8 mouse cellular contexts compared by ENCODE assay signal in genomic region chr11:107044321-107044720, GRCm38 (mm10). TPM values are rescaled to one million over a fixed set of nuclear protein-coding genes. Genes with fewer than 3 reads are reported as not detected.
A peak's percentile ranks its signal among the peaks of the same experiment; 100 is the strongest.
DNase-seq lines count a peak whose midpoint lies in the region; ATAC-seq lines count a peak whose summit lies in the region.
"Had no signal": no experiment of that assay in that cellular context is flagged by ENCODE, and none has a peak within 500 bp of the region (broad histone marks: within the 10 kb centered on the region; RNA-seq: fewer than 3 reads in every experiment).

No protein-coding gene starts in this region.

- H3K27me3 ChIP-seq in embryonic facial prominence, embryonic 11.5 days (ENCODE audit: control insufficient read depth, insufficient read depth, low read length), result no peaks in the 10 kb centered on the region
- H3K27me3 ChIP-seq in intestine, embryonic 14.5 days (replicated peaks; ENCODE audit: control insufficient read depth, insufficient read depth, low read length), result no peaks in the 10 kb centered on the region
- H3K27me3 ChIP-seq in liver, embryonic 13.5 days, result no peaks in the 10 kb centered on the region
- H3K27me3 ChIP-seq: heart, embryonic 13.5 days had no signal

- WGBS in embryonic facial prominence, embryonic 11.5 days, result 59% methylated on average over 5 of the region's 5 CpGs
- 42% methylated on average over 5 of the region's 5 CpGs for WGBS in intestine, embryonic 14.5 days
- 16% methylated on average over 5 of the region's 5 CpGs for WGBS in liver, embryonic 13.5 days (ENCODE audit: insufficient replicate concordance)

- peak; percentile 62 for DNase-seq in urinary bladder, postnatal 25 days (ENCODE audit: low spot score)
- DNase-seq in urinary bladder, postnatal 10 days (ENCODE audit: low spot score), result no peak
- DNase-seq in adrenal gland, postnatal 10 days, result peak; percentile 83
- peak; percentile 76 for DNase-seq in embryonic facial prominence, embryonic 11.5 days (ENCODE audit: low spot score)
- peak; percentile 75 for DNase-seq in intestine, embryonic 14.5 days (ENCODE audit: low spot score)
- DNase-seq in liver, embryonic 13.5 days, result peak; percentile 74
- DNase-seq in retina, postnatal 1 day, result peak; percentile 81

- no peak overlapping the region for H3K4me3 ChIP-seq in embryonic facial prominence, embryonic 11.5 days (ENCODE audit: low read depth, low read length)
- no peak overlapping the region for H3K4me3 ChIP-seq in intestine, embryonic 14.5 days (ENCODE audit: low read depth, low read length)
- no peak overlapping the region for H3K4me3 ChIP-seq in liver, embryonic 13.5 days (replicated peaks)
- H3K4me3 ChIP-seq: heart, embryonic 13.5 days had no signal

- no peak overlapping the region for H3K27ac ChIP-seq in embryonic facial prominence, embryonic 11.5 days (replicated peaks; ENCODE audit: low read depth, low read length)
- H3K27ac ChIP-seq in intestine, embryonic 14.5 days (ENCODE audit: low read depth), result no peak overlapping the region
- H3K27ac ChIP-seq in liver, embryonic 13.5 days, result peak overlapping the region; percentile 78
- H3K27ac ChIP-seq: heart, embryonic 13.5 days had no signal

- H3K4me2 ChIP-seq in embryonic facial prominence, embryonic 11.5 days (ENCODE audit: low read depth, low read length), result no peak overlapping the region
- H3K4me2 ChIP-seq in intestine, embryonic 14.5 days (ENCODE audit: low read length), result no peak overlapping the region
- H3K4me2 ChIP-seq in liver, embryonic 13.5 days, result peak overlapping the region; percentile 25
- H3K4me2 ChIP-seq: heart, embryonic 13.5 days had no signal

- ATAC-seq in embryonic facial prominence, embryonic 11.5 days (replicated peaks; ENCODE audit: insufficient number of reproducible peaks, low FRiP score, low TSS enrichment, low read depth), result no peak
- ATAC-seq in intestine, embryonic 14.5 days (replicated peaks; ENCODE audit: low FRiP score, low TSS enrichment, low read depth), result peak; percentile 47; the same call in 1 of the 2 replicates
- ATAC-seq in liver, embryonic 13.5 days (ENCODE audit: low read depth), result peak; percentile 84

- H3K36me3 ChIP-seq in embryonic facial prominence, embryonic 11.5 days (replicated peaks; ENCODE audit: control insufficient read depth, insufficient read depth, low read depth, low read length), result peaks cover 11% of the 10 kb centered on the region
- peaks cover 86% of the 10 kb centered on the region for H3K36me3 ChIP-seq in intestine, embryonic 14.5 days (ENCODE audit: control insufficient read depth, insufficient read depth, low read length)
- H3K36me3 ChIP-seq in liver, embryonic 13.5 days, result peaks cover 68% of the 10 kb centered on the region

- H3K9me3 ChIP-seq in embryonic facial prominence, embryonic 11.5 days (replicated peaks; ENCODE audit: control insufficient read depth, low read length), result no peaks in the 10 kb centered on the region
- H3K9me3 ChIP-seq in intestine, embryonic 14.5 days (ENCODE audit: control insufficient read depth, low read length), result no peaks in the 10 kb centered on the region
- H3K9me3 ChIP-seq in liver, embryonic 13.5 days (replicated peaks), result no peaks in the 10 kb centered on the region
- H3K9me3 ChIP-seq: heart, embryonic 13.5 days had no signal

- H3K4me1 ChIP-seq in embryonic facial prominence, embryonic 11.5 days (ENCODE audit: control insufficient read depth, insufficient read depth, low read length), result no peaks in the 10 kb centered on the region
- H3K4me1 ChIP-seq in intestine, embryonic 14.5 days (replicated peaks; ENCODE audit: control insufficient read depth, insufficient read depth, low read length), result no peaks in the 10 kb centered on the region
- peaks cover 14% of the 10 kb centered on the region for H3K4me1 ChIP-seq in liver, embryonic 13.5 days (replicated peaks)

- no peak overlapping the region for H3K9ac ChIP-seq in embryonic facial prominence, embryonic 11.5 days (replicated peaks; ENCODE audit: low read length)
- H3K9ac ChIP-seq in intestine, embryonic 14.5 days (ENCODE audit: low read length), result no peak overlapping the region
- peak overlapping the region; percentile 51 for H3K9ac ChIP-seq in liver, embryonic 13.5 days
- H3K9ac ChIP-seq: heart, embryonic 13.5 days had no signal

RNA-seq across cellular contexts. Expression of gene 1810010H24Rik, which starts 18.8 kb away (rescaled TPM):
- 1 to 10 TPM; 1.8 to 2.9 TPM for total RNA-seq in adrenal gland, postnatal 10 days (2021)
- 1.8 and 3.4 TPM in 2 replicates for polyA plus RNA-seq in embryonic facial prominence, embryonic 11.5 days (2014; fragmentation: Nextera tagmentation; extraction: Ambion mirVana)
- polyA plus RNA-seq in intestine, embryonic 14.5 days (2014; fragmentation: Nextera tagmentation; extraction: Ambion mirVana), result 1.8 and 2.9 TPM in 2 replicates
- polyA plus RNA-seq in liver, embryonic 13.5 days (2015; fragmentation: Nextera tagmentation; extraction: Ambion mirVana), result 1.1 TPM in 2 replicates

RNA-seq across cellular contexts. Expression of gene Kpna2, which starts 45.0 kb away (rescaled TPM):
- 10 to 100 TPM; 45.3 to 46.7 TPM for total RNA-seq in adrenal gland, postnatal 10 days (2021)
- polyA plus RNA-seq in embryonic facial prominence, embryonic 11.5 days (2014; fragmentation: Nextera tagmentation; extraction: Ambion mirVana), result 673 and 680 TPM in 2 replicates
- 416 and 452 TPM in 2 replicates for polyA plus RNA-seq in intestine, embryonic 14.5 days (2014; fragmentation: Nextera tagmentation; extraction: Ambion mirVana)
- 325 and 361 TPM in 2 replicates for polyA plus RNA-seq in liver, embryonic 13.5 days (2015; fragmentation: Nextera tagmentation; extraction: Ambion mirVana)
